9 mouse cellular contexts compared by ENCODE assay signal in genomic region chr5:130405201-130405600, GRCm38 (mm10). TPM values are rescaled to one million over a fixed set of nuclear protein-coding genes. Genes with fewer than 3 reads are reported as not detected.
DNase-seq lines count a peak whose midpoint lies in the region; ATAC-seq and TF ChIP-seq lines count a peak whose summit lies in the region.
"Had no signal": no experiment of that assay in that cellular context is flagged by ENCODE, and none has a peak within 500 bp of the region (broad histone marks: within the 10 kb centered on the region; RNA-seq: fewer than 3 reads in every experiment).

No protein-coding gene starts in this region.

- H3K9me3 ChIP-seq in MEL (replicated peaks; ENCODE audit: insufficient read depth, low read length), result no peaks in the 10 kb centered on the region

- peak; percentile 25 for TF ChIP-seq RAD21 in MEL (IDR thresholded peaks at IDR 0.05; ENCODE audit: low read depth, low read length)

- intact Hi-C loops in left cerebral cortex, postnatal 14 days (cut with DNase I), result loop anchor here (5.0 kb wide), 1 partner anchor 447 kb away; no protein-coding TSS in a partner anchor

- no peak for TF ChIP-seq EP300 in MEL (IDR thresholded peaks at IDR 0.05; ENCODE audit: low read depth in 1 of 2, low read length in 2 of 2)

- peak; percentile 88 for TF ChIP-seq CTCF in kidney, adult 2 months (conservative IDR thresholded peaks at IDR 0.05; ENCODE audit: insufficient read depth, insufficient read length, low read depth, low read length)
- peak; percentile 62 to 79 (median 78) for TF ChIP-seq CTCF in MEL (IDR thresholded peaks at IDR 0.05 in 2 of 3, conservative IDR thresholded peaks at IDR 0.05 in 1 of 3; ENCODE audit: control insufficient read depth in 1 of 3, insufficient read depth in 1 of 3, low read depth in 2 of 3, low read length in 3 of 3, poor library complexity in 1 of 3, severe bottlenecking in 1 of 3)

- no peak overlapping the region for H3K27ac ChIP-seq in kidney, adult 2 months (ENCODE audit: insufficient read depth, low read depth, low read length)
- no peak overlapping the region for H3K27ac ChIP-seq in MEL (ENCODE audit: control insufficient read depth, low read depth, low read length)

- 20% methylated on average over 1 of the region's 1 CpGs for WGBS in kidney, adult 2 months

- H3K4me3 ChIP-seq in kidney, adult 2 months (ENCODE audit: insufficient read depth, low read depth, low read length), result no peak overlapping the region
- H3K4me3 ChIP-seq in MEL (ENCODE audit: control insufficient read depth in 1 of 2, insufficient read depth in 1 of 2, low read depth in 2 of 2, low read length in 2 of 2), result no peak overlapping the region

- H3K4me1 ChIP-seq in kidney, adult 2 months (ENCODE audit: control insufficient read depth, insufficient read depth, low read length), result no peaks in the 10 kb centered on the region
- no peaks in the 10 kb centered on the region for H3K4me1 ChIP-seq in MEL (ENCODE audit: control insufficient read depth in 1 of 2, insufficient read depth in 2 of 2, low read length in 2 of 2)

- ATAC-seq in frontal cortex, adult (ENCODE audit: low TSS enrichment), result peak; percentile 52; the same call in 1 of the 2 replicates
- ATAC-seq in monocyte, adult 5-6 weeks (replicated peaks; ENCODE audit: insufficient number of reproducible peaks, low FRiP score, low TSS enrichment, poor library complexity, severe bottlenecking), result no peak

- H3K79me2 ChIP-seq in MEL (ENCODE audit: control insufficient read depth, insufficient read depth, low read length, poor library complexity), result no peaks in the 10 kb centered on the region

- peak; percentile 40 for DNase-seq in kidney, adult 2 months
- no peak for DNase-seq in kidney, adult 11 months
- DNase-seq in MEL (ENCODE audit: low read depth, low spot score), result peak; percentile 30
- DNase-seq in c-Kit-positive CD71-negative TER-119-negative erythroid progenitor cells, embryonic 14.5 days (ENCODE audit: low read depth), result peak; percentile 5
- peak; percentile 47 to 61 for DNase-seq in left cerebral cortex, postnatal 14 days (ENCODE audit: low spot score in 2 of 2)
- peak; percentile 75 for DNase-seq in retina, embryonic 14.5 days (ENCODE audit: low spot score)

- no peaks in the 10 kb centered on the region for H3K27me3 ChIP-seq in kidney, adult 2 months (replicated peaks; ENCODE audit: control insufficient read depth, insufficient read depth, low read length)
- no peaks in the 10 kb centered on the region for H3K27me3 ChIP-seq in MEL (ENCODE audit: control insufficient read depth in 1 of 2, insufficient read depth in 2 of 2, low read length in 2 of 2)

- no peak overlapping the region for H3K9ac ChIP-seq in MEL (ENCODE audit: control insufficient read depth, low read depth, low read length, poor library complexity, severe bottlenecking)

- no peak for TF ChIP-seq POLR2A in kidney, adult 2 months (IDR thresholded peaks at IDR 0.05; ENCODE audit: low read depth, low read length)
- TF ChIP-seq POLR2A in MEL (IDR thresholded peaks at IDR 0.05; ENCODE audit: control insufficient read depth in 1 of 2, insufficient read depth in 1 of 2, low read depth in 1 of 2, low read length in 2 of 2, poor library complexity in 1 of 2), result no peak

- no peaks in the 10 kb centered on the region for H3K36me3 ChIP-seq in kidney, adult 2 months (ENCODE audit: control insufficient read depth, insufficient read depth, low read length)
- no peaks in the 10 kb centered on the region for H3K36me3 ChIP-seq in MEL (ENCODE audit: control insufficient read depth in 1 of 2, insufficient read depth in 2 of 2, low read length in 2 of 2)

TF ChIP-seq in MEL, 35 proteins besides CTCF, POLR2A, EP300 and RAD21:
- TF ChIP-seq E2F4 (IDR thresholded peaks at IDR 0.05; ENCODE audit: borderline replicate concordance, low read depth, low read length) (no peak), POLR2AphosphoS2 (IDR thresholded peaks at IDR 0.05; ENCODE audit: low read length) (no peak), ZNF384 (IDR thresholded peaks at IDR 0.05; ENCODE audit: low read depth, low read length) (no peak), SMC3 (IDR thresholded peaks at IDR 0.05; ENCODE audit: low read depth, low read length) (peak; percentile 55)

RNA-seq across cellular contexts. Expression of gene A330070K13Rik, which starts 20.8 kb away (rescaled TPM):
- polyA plus RNA-seq in kidney, adult 2 months (2012; rRNA removed), result not detected in 2 replicates
- not detected in 2 replicates for total RNA-seq in MEL (2012; rRNA removed)
- polyA plus RNA-seq in MEL (2012; ENCODE audit: insufficient read depth in 1 of 2, insufficient read length in 2 of 2, low read depth in 1 of 2, low replicate concordance in 2 of 2, missing spikeins in 1 of 2), result not detected
- total RNA-seq in left cerebral cortex, postnatal 14 days (2021), result 1 to 10 TPM; 1.4 to 1.7 TPM
- not detected in 3 replicates for total RNA-seq in monocyte, adult 5-6 weeks (2017)
- polyA plus RNA-seq: gonadal fat pad, adult 2 months had no signal

RNA-seq across cellular contexts. Expression of gene Caln1, which starts 35.9 kb away (rescaled TPM):
- polyA plus RNA-seq in kidney, adult 2 months (2012; rRNA removed), result 0.02 and 0.04 TPM in 2 replicates
- total RNA-seq in MEL (2012; rRNA removed), result not detected in 2 replicates
- not detected for polyA plus RNA-seq in MEL (2012; ENCODE audit: insufficient read depth in 1 of 2, insufficient read length in 2 of 2, low read depth in 1 of 2, low replicate concordance in 2 of 2, missing spikeins in 1 of 2)
- 100 to 1,000 TPM; 146 to 147 TPM for total RNA-seq in left cerebral cortex, postnatal 14 days (2021)
- not detected in 3 replicates for total RNA-seq in monocyte, adult 5-6 weeks (2017)

Comparison
In these comparisons a context has a peak if more than half of its experiments do, and no peak if none do; other contexts are left out.
1. RNA of gene Caln1, which starts 35.9 kb away (total RNA-seq): 146 to 147 TPM in left cerebral cortex, postnatal 14 days; not detected in MEL and not detected in monocyte, adult 5-6 weeks; every median in the first group is over 100 times any median in the second.